Mouse (Mus musculus): ENCODE results near the gene Ick.

Gene Ick

GRCm38 (mm10) chr9:78104973-78105372 lies 4.0 kb upstream of the Ick start:
- in situ Hi-C loops (cut with MboI), result loop anchor here (10.0 kb wide), 1 partner anchor 90 kb away; no protein-coding TSS in a partner anchor

- in situ Hi-C loops (cut with MboI), result loop anchor here (10.0 kb wide), 1 partner anchor 89 kb away; no protein-coding TSS in a partner anchor
These were observed 3.5 kb upstream of the Ick start for GRCm38 (mm10) chr9:78105501-78105932.

DNA sequence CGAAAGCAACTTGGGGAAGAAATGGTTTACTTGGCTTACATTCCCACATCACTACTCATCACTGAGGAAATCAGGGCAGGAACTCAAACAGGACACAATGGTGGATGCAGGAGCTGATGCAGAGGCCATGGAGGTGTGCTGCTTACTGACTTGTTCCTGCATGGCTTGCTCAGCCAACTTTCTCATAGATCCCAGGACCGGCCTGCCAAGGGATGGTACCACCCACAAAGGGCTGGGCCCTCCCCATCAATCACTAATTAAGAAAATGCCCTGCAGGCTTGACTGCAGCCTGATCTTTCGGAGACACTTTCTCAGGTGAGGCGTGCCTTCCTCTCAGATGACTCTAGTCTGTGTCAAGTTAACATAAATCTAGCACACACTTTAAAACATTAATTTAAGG lies 2.2 kb upstream of the Ick start:
- in situ Hi-C loops (cut with MboI), result loop anchor here (10.0 kb wide), 1 partner anchor 88 kb away; no protein-coding TSS in a partner anchor

GRCm38 (mm10) chr9:78107582-78107911 lies 1.4 kb upstream of the Ick start:
- in situ Hi-C loops (cut with MboI), result loop anchor here (10.0 kb wide), 1 partner anchor 87 kb away; no protein-coding TSS in a partner anchor

DNA sequence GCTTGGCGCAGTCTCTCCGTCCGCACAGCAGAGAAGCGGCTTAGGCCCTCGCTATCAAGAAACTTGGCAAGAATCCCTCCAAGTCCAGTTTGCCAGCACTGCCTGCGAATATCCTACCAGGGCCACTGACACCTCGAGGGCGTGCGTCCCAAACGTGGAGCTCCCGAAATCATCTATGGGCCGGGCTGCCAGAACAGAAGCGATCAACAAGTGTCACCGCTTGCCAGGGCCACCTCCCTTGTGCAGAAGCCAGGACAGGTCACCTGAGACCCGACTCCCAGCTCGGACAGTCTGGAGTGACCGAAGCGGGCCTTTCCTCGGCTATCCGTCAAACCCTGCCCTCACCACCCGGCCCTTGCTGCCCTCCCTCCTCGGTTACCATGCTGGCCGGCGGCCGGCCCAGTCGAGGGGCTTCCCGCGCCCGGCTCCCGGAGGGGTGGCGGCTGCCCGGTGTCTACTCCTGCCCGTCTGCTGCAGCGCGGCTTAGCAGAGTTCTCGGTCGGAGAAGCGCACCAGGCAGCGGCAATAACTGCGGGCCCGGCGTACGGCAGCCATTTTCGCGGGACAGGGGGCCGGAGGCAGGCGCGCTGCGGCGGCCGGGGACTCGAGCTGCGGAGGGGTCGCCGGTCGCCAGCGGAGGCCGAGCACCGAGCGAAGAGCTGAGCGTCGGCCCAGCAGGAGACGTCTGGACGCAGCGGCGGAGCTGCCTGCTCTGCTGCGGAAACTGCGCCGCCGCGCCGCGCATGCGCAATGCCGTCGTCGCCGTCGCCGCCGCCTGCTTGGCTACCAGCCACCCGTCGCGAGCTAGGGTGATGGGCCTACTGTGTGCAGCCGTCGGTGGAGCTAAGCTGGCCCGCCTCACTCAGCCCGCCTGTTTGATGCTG lies 838 bp upstream of the Ick start:
- in situ Hi-C loops (cut with MboI), result loop anchor here (10.0 kb wide), 1 partner anchor 87 kb away; no protein-coding TSS in a partner anchor

- in situ Hi-C loops (cut with MboI), result loop anchor here (10.0 kb wide), 1 partner anchor 85 kb away; no protein-coding TSS in a partner anchor
These were observed 664 bp downstream of the Ick start for GRCm38 (mm10) chr9:78109656-78110055.

DNA sequence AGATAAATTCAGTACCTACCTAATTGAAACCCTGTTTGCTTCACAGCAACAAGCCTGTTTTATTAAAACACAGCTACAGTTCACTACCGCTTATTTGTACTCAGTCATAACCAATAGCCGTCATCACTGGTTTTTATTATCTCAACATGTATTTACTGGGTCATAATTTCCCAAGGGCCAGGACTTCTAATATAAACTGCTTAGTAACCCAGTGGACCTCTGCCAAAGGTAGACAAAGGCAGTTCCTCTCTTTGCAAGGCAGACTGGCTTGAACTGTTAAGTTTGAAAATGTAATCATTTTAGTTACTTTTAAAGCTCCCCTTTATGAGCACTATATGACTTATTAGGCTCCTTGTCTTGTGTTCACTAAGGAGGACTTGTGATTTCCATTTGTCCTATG lies 2.5 kb downstream of the Ick start:
- in situ Hi-C loops (cut with MboI), result no loop called here

DNA sequence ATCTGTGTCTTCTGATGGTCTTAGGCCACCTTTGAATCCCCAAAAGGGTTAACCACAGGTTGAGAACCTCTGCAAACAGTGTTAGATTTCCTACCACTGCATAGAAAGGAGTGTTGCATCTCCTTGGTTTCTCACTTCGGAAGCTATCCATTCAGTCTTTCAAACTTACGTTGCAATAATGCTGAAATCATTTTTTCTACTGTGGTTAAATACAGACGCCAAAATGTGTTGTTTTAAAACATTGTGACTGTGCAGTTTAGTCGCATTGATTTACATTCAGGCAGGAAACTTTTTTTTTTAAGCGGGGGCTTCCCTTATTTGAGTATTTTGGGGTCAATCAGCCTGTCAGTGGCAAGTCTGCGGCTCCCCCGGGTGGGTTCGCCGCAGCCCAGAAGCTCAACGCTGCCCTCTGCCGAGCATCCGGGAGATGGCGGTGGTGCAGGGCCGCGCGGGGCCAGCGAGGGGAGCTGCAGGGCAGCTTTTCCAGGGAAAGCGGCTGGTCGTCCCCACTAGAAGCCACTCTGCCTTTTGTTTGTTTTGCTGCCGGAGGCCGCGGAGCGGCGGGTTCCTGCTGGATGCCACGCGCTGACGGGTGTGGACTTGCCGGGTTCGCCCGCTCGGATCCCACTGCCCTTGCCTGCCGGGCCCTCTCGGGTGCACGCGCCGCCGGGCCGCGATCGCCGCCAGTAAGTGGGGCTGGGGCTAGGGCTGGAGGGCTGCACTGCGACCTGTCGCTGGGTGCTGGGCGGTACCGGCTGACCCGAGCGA lies 4.0 kb downstream of the Ick start:
- in situ Hi-C loops (cut with MboI), result no loop called here

- in situ Hi-C loops (cut with MboI), result no loop called here
These were observed 4.5 kb downstream of the Ick start for GRCm38 (mm10) chr9:78113538-78113885.

- in situ Hi-C loops (cut with MboI), result no loop called here
These were observed 6.8 kb downstream of the Ick start for GRCm38 (mm10) chr9:78115746-78116145.

DNA sequence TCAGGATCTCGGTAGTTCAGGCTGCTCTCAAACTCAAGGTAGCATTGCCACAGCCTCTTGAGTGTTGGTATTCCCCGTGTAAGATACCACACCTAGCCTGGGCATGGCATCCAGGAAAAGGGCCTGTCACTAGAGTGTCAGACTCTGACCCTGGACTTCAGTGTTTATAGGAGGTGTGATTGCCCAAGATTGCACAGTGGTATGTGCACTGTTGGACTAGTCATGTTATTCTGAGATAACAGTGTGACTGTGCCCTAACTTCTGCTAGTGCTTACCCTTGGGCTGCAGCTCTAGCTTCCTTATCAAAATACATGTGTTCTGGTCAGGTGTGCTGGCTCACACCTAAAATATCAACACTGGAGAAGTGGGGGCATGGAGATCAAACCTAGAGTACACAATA lies 8.7 kb downstream of the Ick start:
- in situ Hi-C loops (cut with MboI), result no loop called here

- in situ Hi-C loops (cut with MboI), result no loop called here
These were observed 12.4 kb downstream of the Ick start for GRCm38 (mm10) chr9:78121358-78121757.

- in situ Hi-C loops (cut with MboI), result no loop called here
These were observed 13.0 kb downstream of the Ick start for GRCm38 (mm10) chr9:78121985-78122384.

DNA sequence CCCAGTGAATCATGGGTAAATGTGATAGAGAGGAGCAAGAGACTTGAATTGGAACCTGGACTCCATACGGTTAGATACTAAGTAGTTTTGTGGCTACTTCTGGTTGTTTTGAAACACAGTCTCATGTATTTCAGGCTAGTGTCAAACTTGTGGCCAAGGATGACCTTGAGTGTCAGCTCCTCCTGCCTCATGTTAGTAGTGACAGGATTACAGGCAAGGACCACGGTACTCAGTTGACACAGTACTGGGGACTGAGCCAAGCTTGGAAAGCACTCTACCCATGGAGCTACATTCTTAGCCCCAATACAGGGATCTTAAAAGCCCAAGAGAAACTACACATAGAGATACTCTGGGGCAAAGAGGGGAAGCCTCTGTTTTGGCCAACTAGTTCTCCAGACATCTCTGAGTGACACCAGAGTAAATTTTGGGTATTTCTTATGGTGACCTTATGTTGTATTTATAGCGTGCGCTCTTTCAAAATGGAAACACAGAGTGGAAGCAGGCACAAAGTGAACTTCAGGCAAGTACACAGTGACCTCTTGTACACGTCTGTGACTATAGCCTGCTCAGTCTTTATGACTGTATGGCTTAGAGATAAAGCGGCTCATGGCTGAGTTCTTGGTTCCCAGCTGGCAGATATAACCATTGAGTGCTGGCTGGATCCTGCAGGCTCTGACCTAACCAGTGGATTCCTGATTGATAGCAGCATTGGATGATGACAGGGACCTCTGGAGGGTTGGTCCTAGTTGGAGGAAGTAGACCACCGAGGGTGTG lies 14.1 kb downstream of the Ick start:
- in situ Hi-C loops (cut with MboI), result no loop called here

GRCm38 (mm10) chr9:78124297-78124696 lies 15.3 kb downstream of the Ick start:
- in situ Hi-C loops (cut with MboI), result no loop called here

DNA sequence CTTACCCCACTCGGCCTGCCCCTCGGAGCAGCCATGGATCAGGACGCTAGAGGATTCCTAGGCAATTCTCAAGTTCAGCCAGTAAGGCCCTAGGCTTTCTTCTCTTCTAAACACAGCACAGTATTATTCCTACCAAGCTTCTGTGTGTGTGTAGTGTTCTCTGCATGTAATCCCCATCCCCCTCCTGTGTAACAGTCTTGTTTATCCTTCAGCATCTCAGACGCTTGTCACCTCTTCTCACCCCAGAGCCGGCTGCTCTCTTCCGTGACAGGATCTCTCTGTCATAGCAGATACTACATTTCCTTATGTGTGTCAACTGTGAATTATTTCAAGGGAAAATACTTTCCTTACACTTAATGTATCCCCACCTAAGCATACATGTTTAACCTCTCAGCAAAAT lies 17.0 kb downstream of the Ick start:
- in situ Hi-C loops (cut with MboI), result no loop called here

- in situ Hi-C loops (cut with MboI), result no loop called here
These were observed 17.7 kb downstream of the Ick start for GRCm38 (mm10) chr9:78126643-78127042.

DNA sequence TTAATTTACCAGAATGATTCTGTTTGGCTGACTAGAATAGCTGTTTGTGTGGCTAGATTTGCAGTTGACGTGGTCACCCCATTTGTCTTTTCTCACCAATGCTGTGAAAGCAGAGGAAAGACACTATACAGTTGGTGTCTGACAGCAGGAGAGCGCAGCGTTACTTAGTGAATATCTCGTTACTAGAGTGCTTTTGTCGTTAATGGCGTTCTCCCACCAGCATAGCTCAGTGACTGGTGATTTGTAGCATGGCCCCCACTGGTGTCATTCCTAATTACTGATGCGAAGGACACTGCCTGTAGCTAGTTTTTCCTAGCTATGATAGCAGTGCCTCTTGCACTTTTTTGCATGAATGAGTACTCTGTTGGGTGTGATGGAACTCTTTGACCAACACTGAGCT lies 26.7 kb downstream of the Ick start:
- in situ Hi-C loops (cut with MboI), result no loop called here

- in situ Hi-C loops (cut with MboI), result no loop called here
These were observed 29.2 kb downstream of the Ick start for GRCm38 (mm10) chr9:78138044-78138676.

- in situ Hi-C loops (cut with MboI), result no loop called here
These were observed 30.5 kb downstream of the Ick start for GRCm38 (mm10) chr9:78139463-78139862.

DNA sequence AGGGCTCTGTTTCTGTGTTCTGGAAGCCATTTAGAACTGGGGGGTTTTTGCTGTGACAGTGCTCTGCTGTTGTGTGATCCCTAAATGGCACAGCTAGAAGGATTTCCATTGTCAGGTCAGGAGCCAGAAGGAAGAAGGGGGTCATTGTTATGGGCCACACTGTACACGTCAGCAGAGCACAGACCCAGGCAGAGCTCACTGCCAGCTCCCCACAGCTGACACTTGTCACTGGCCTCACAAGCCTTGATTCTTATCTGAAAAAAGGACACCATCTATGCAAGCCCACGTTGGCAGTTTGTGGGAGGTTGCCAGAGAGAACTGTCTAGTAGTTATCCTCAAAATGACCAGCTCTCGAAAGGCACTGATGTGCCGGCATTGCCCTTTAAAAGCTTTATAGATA lies 37.1 kb downstream of the Ick start:
- in situ Hi-C loops (cut with MboI), result no loop called here

DNA sequence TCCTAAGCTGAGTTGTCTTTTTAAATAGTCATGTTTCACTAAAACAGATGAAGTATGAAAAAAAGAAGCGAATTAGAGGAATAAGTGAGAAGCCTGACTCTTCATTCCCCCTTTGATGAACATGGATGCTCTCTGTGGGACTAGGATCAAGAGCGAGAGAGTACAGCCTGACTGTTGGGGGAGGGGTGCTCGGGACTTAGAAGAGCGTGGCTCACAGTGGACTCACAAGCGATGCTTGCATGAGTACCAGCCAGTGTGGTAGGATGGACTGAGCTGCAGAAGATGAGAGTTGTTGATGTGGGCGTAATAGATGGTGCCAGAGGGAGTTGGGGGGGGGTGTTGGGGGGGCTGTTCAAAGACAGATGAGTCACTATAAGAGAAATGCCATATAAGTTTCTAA lies 37.6 kb downstream of the Ick start:
- in situ Hi-C loops (cut with MboI), result no loop called here
